Mouse (Mus musculus): ENCODE measurements around the gene Lcp1. TPM values are rescaled to one million over a fixed set of nuclear protein-coding genes. Genes with fewer than 3 reads are reported as not detected.

The Lcp1 gene
- total RNA-seq (2023), result 100 to 1,000 TPM; 682 to 695 TPM

GRCm38 (mm10) chr14:75130501-75131318 lies at the start of gene Lcp1, which contains the start of gene Lrrc63:
TSS of gene Lcp1 (plus strand) at chr14:75131101.
TSS of gene Lrrc63 (minus strand) at chr14:75130881.

GRCm38 (mm10) chr14:75242087-75242486 lies 111.2 kb downstream of the Lcp1 start, which contains the start of gene Cpb2:
TSS of gene Cpb2 (plus strand) at chr14:75242287.

Other genes with a start within 250 kb of the Lcp1 start
- gene Lrch1, start 183.2 kb upstream of the Lcp1 start, total RNA-seq (2023), result 100 to 1,000 TPM; 104 to 141 TPM
- 100 to 1,000 TPM; 110 to 154 TPM for gene Rubcnl, start 115.1 kb upstream of the Lcp1 start, total RNA-seq (2023)
- not detected for gene Lrrc63, start 220 bp upstream of the Lcp1 start, total RNA-seq (2023)
- gene Cpb2, start 111.2 kb downstream of the Lcp1 start, total RNA-seq (2023), result not detected
- gene Zc3h13, start 153.3 kb downstream of the Lcp1 start, total RNA-seq (2023), result 10 to 100 TPM; 38.4 to 47.9 TPM